Mouse (Mus musculus) embryonic facial prominence, embryonic 11.5 days (tissue): ENCODE measurements around the gene Mb21d2. TPM values are rescaled to one million over a fixed set of nuclear protein-coding genes. Genes with fewer than 3 reads are reported as not detected.
A peak's percentile ranks its signal among the peaks of the same experiment; 100 is the strongest.

Experiments
- ATAC-seq: fragments of 200-750 bp; cut with Nextera tagmentation; replicated peaks from 2 replicates; pipeline ENCODE4 v1.8.0; 2017; ENCODE audit warnings: low read depth; ENCODE audit not compliant: insufficient number of reproducible peaks, low FRiP score, low TSS enrichment
- DNase-seq: peaks from one replicate; pipeline ENCODE4 v3.0.0-alpha.2; 2015; ENCODE audit warnings: low spot score
- H3K27ac ChIP-seq: fragments of 300-500 bp; sonication (generic); replicated peaks from 2 replicates; pipeline ENCODE4 v1.5.1; 2014; ENCODE audit warnings: mild to moderate bottlenecking, low read depth, low read length, control low read depth
- H3K27me3 ChIP-seq: fragments of 300-500 bp; sonication (generic); 2 replicates; pipeline ENCODE4 v1.6.1; 2014; ENCODE audit warnings: mild to moderate bottlenecking, low read length, moderate library complexity, mixed read lengths; ENCODE audit not compliant: control insufficient read depth, insufficient read depth
- H3K36me3 ChIP-seq: fragments of 300-500 bp; sonication (generic); replicated peaks from 2 replicates; pipeline ENCODE4 v1.6.1; 2014; ENCODE audit warnings: low read depth, mild to moderate bottlenecking, low read length, moderate library complexity, mixed read lengths; ENCODE audit not compliant: control insufficient read depth, insufficient read depth
- H3K4me1 ChIP-seq: fragments of 300-500 bp; sonication (generic); 2 replicates; pipeline ENCODE4 v1.6.1; 2014; ENCODE audit warnings: low read length, mixed read lengths; ENCODE audit not compliant: control insufficient read depth, insufficient read depth
- H3K4me2 ChIP-seq: fragments of 300-500 bp; sonication (generic); 2 replicates; pipeline ENCODE4 v1.6.1; 2014; ENCODE audit warnings: low read depth, mild to moderate bottlenecking, control low read depth, low read length, moderate library complexity
- H3K4me3 ChIP-seq: fragments of 300-500 bp; sonication (generic); 2 replicates; pipeline ENCODE4 v1.5.1; 2014; ENCODE audit warnings: low read depth, low read length, control low read depth
- H3K9ac ChIP-seq: fragments of 300-500 bp; sonication (generic); replicated peaks from 2 replicates; pipeline ENCODE4 v1.6.1; 2014; ENCODE audit warnings: mild to moderate bottlenecking, control low read depth, low read length
- H3K9me3 ChIP-seq: fragments of 300-500 bp; sonication (generic); replicated peaks from 2 replicates; pipeline ENCODE4 v1.6.1; 2016; ENCODE audit warnings: mild to moderate bottlenecking, low read length, inconsistent platforms, mixed read lengths; ENCODE audit not compliant: control insufficient read depth
- WGBS: fragments of 180-500 bp; shearing (Covaris S2); extraction: QIAGEN DNeasy Blood & Tissue Kit; methylation state at CpG from one replicate; pipeline ENCODE4 v1.1.7; 2014; 5-methylcytosine and 5-hydroxymethylcytosine counted together
- polyA plus RNA-seq: library from polyadenylated mRNA; unstranded; fragments of >200 nt; fragmentation: Nextera tagmentation; extraction: Ambion mirVana; gene quantifications from 2 replicates; pipeline ENCODE4 v1.2.1, GENCODE M21; 2014

Mb21d2 gene
- polyA plus RNA-seq, 1 experiment from 2014 or later, result 11.6 TPM

- Histone ChIP-seq H3K27ac (no peak overlapping the region), H3K4me2 (no peak overlapping the region), H3K36me3 (no peaks in the 10 kb centered on the region), H3K9ac (no peak overlapping the region), H3K4me1 (no peaks in the 10 kb centered on the region; the same call in 1 of the 2 replicates), H3K27me3 (no peaks in the 10 kb centered on the region), H3K4me3 (no peak overlapping the region), H3K9me3 (no peaks in the 10 kb centered on the region)
- ATAC-seq (no peak), DNase-seq (no peak)
- WGBS, result 62% methylated on average over 6 of the region's 6 CpGs
Measured at GRCm38 (mm10) chr16:28894872-28895271, 34.6 kb downstream of the Mb21d2 start.

GRCm38 (mm10) chr16:28893266-28893665 is 36.2 kb downstream of the Mb21d2 start:
- no peaks in the 10 kb centered on the region; the same call in 1 of the 2 replicates for H3K4me1 ChIP-seq
- no peak overlapping the region for H3K4me3 ChIP-seq
- no peaks in the 10 kb centered on the region for H3K9me3 ChIP-seq
- H3K36me3 ChIP-seq, result no peaks in the 10 kb centered on the region; the same call in 1 of the 2 replicates
- H3K27me3 ChIP-seq, result no peaks in the 10 kb centered on the region
- H3K9ac ChIP-seq, result no peak overlapping the region
- no peak overlapping the region for H3K27ac ChIP-seq
- no peak overlapping the region for H3K4me2 ChIP-seq
- DNase-seq, result peak; percentile 30
- 38% methylated on average over 5 of the region's 5 CpGs for WGBS
- ATAC-seq, result no peak

GRCm38 (mm10) chr16:28886201-28886745 is 43.2 kb downstream of the Mb21d2 start:
- ATAC-seq, result no peak
- DNase-seq, result no peak
- 53% methylated on average over 9 of the region's 9 CpGs for WGBS
- no peak overlapping the region for H3K4me2 ChIP-seq
- no peak overlapping the region for H3K9ac ChIP-seq
- no peaks in the 10 kb centered on the region for H3K27me3 ChIP-seq
- H3K9me3 ChIP-seq, result no peaks in the 10 kb centered on the region
- H3K4me1 ChIP-seq, result no peaks in the 10 kb centered on the region; the same call in 1 of the 2 replicates
- no peak overlapping the region for H3K27ac ChIP-seq
- H3K4me3 ChIP-seq, result no peak overlapping the region
- no peaks in the 10 kb centered on the region; the same call in 1 of the 2 replicates for H3K36me3 ChIP-seq

- 76% methylated on average over 8 of the region's 8 CpGs for WGBS
- Histone ChIP-seq H3K9me3 (no peaks in the 10 kb centered on the region), H3K27me3 (no peaks in the 10 kb centered on the region), H3K36me3 (no peaks in the 10 kb centered on the region; the same call in 1 of the 2 replicates), H3K4me1 (no peaks in the 10 kb centered on the region; the same call in 1 of the 2 replicates), H3K4me3 (no peak overlapping the region), H3K27ac (no peak overlapping the region), H3K9ac (no peak overlapping the region), H3K4me2 (no peak overlapping the region)
- DNase-seq (no peak), ATAC-seq (no peak)
Measured at GRCm38 (mm10) chr16:28885474-28885873, 44.0 kb downstream of the Mb21d2 start.

- Histone ChIP-seq H3K9ac (no peak overlapping the region), H3K27ac (no peak overlapping the region), H3K4me2 (no peak overlapping the region), H3K36me3 (no peaks in the 10 kb centered on the region; the same call in 1 of the 2 replicates), H3K27me3 (no peaks in the 10 kb centered on the region), H3K4me3 (no peak overlapping the region), H3K9me3 (no peaks in the 10 kb centered on the region), H3K4me1 (no peaks in the 10 kb centered on the region; the same call in 1 of the 2 replicates)
- DNase-seq, result no peak
- ATAC-seq, result no peak
- 72% methylated on average over 5 of the region's 5 CpGs for WGBS
Measured at GRCm38 (mm10) chr16:28884661-28885060, 44.8 kb downstream of the Mb21d2 start.

GRCm38 (mm10) chr16:28883649-28884048 is 45.8 kb downstream of the Mb21d2 start:
- H3K4me1 ChIP-seq, result no peaks in the 10 kb centered on the region; the same call in 1 of the 2 replicates
- H3K36me3 ChIP-seq, result no peaks in the 10 kb centered on the region
- 74% methylated on average over 8 of the region's 8 CpGs for WGBS
- no peaks in the 10 kb centered on the region for H3K27me3 ChIP-seq
- no peak overlapping the region for H3K4me2 ChIP-seq
- no peak overlapping the region for H3K4me3 ChIP-seq
- no peak overlapping the region for H3K27ac ChIP-seq
- no peak for ATAC-seq
- H3K9ac ChIP-seq, result no peak overlapping the region
- no peak for DNase-seq
- no peaks in the 10 kb centered on the region for H3K9me3 ChIP-seq

GRCm38 (mm10) chr16:28882687-28883428 is 46.6 kb downstream of the Mb21d2 start:
- Histone ChIP-seq H3K4me1 (no peaks in the 10 kb centered on the region; the same call in 1 of the 2 replicates), H3K36me3 (no peaks in the 10 kb centered on the region), H3K4me3 (no peak overlapping the region), H3K4me2 (no peak overlapping the region), H3K27me3 (no peaks in the 10 kb centered on the region), H3K27ac (no peak overlapping the region), H3K9ac (no peak overlapping the region), H3K9me3 (no peaks in the 10 kb centered on the region)
- ATAC-seq (no peak), DNase-seq (no peak)
- 76% methylated on average over 21 of the region's 21 CpGs for WGBS

GRCm38 (mm10) chr16:28881787-28882186 is 47.7 kb downstream of the Mb21d2 start:
- Histone ChIP-seq H3K9me3 (no peaks in the 10 kb centered on the region), H3K4me2 (no peak overlapping the region), H3K27ac (no peak overlapping the region), H3K36me3 (no peaks in the 10 kb centered on the region), H3K9ac (no peak overlapping the region), H3K4me1 (no peaks in the 10 kb centered on the region; the same call in 1 of the 2 replicates), H3K27me3 (no peaks in the 10 kb centered on the region), H3K4me3 (no peak overlapping the region)
- ATAC-seq (no peak), DNase-seq (no peak)
- 74% methylated on average over 8 of the region's 8 CpGs for WGBS
